Mouse (Mus musculus): Measurements from ENCODE around the gene Ccdc155. TPM values are rescaled to one million over a fixed set of nuclear protein-coding genes. Genes with fewer than 3 reads are reported as not detected.
"Not testable (repeated sequence)": the region's sequence is repeated elsewhere in the genome, so short reads cannot be mapped to it uniquely, and the experiment has no call there.

Gene Ccdc155
- polyA plus RNA-seq, 2 experiments: 0.08 TPM; not detected in 1

- ATAC-seq (ENCODE audit: insufficient read depth): no peak
- H3K9ac ChIP-seq (replicated peaks): no peak overlapping the region
- 4% methylated on average over 26 of the region's 29 CpGs for WGBS (ENCODE audit: insufficient replicate concordance)
Observed at GRCm38 (mm10) chr7:45174567-45175280, 30.0 kb downstream of the Ccdc155 start.

GRCm38 (mm10) chr7:45173772-45174171 is 30.9 kb downstream of the Ccdc155 start:
- H3K27me3 ChIP-seq (ENCODE audit: control insufficient read depth, insufficient read depth, low read length): peaks cover 59% of the 10 kb centered on the region
- TF ChIP-seq CTCF (IDR thresholded peaks at IDR 0.05; ENCODE audit: low read depth): peak; percentile 60
- not testable (repeated sequence) for H3K4me3 ChIP-seq (ENCODE audit: insufficient read depth in 1 of 2, low read depth in 2 of 2, low read length in 2 of 2); H3K27ac ChIP-seq; DNase-seq (ENCODE audit: low read depth in 3 of 3, low spot score in 3 of 3); H3K9me3 ChIP-seq (ENCODE audit: control insufficient read depth, low read length); H3K4me1 ChIP-seq (replicated peaks; ENCODE audit: control insufficient read depth in 2 of 2, insufficient read depth in 2 of 2, low read length in 1 of 2); ATAC-seq (ENCODE audit: insufficient read depth); H3K36me3 ChIP-seq (replicated peaks; ENCODE audit: control insufficient read depth, insufficient read depth, low read depth); H3K9ac ChIP-seq (replicated peaks); H3K4me2 ChIP-seq (ENCODE audit: low read depth)
- 46% methylated on average over 1 of the region's 1 CpGs for WGBS (ENCODE audit: insufficient replicate concordance)

More at GRCm38 (mm10) chr7:45174567-45175280, 30.0 kb downstream of the Ccdc155 start:
- no peaks in the 10 kb centered on the region for H3K9me3 ChIP-seq (ENCODE audit: control insufficient read depth, low read length)
- H3K27ac ChIP-seq: no peak overlapping the region
- H3K4me3 ChIP-seq (ENCODE audit: insufficient read depth in 1 of 2, low read depth in 2 of 2, low read length in 2 of 2): no peak overlapping the region
- TF ChIP-seq EP300 (IDR thresholded peaks at IDR 0.05; ENCODE audit: low read depth): no peak
- TF ChIP-seq CTCF (IDR thresholded peaks at IDR 0.05; ENCODE audit: low read depth): no peak
- H3K4me1 ChIP-seq (replicated peaks; ENCODE audit: control insufficient read depth in 2 of 2, insufficient read depth in 2 of 2, low read length in 1 of 2): no peaks in the 10 kb centered on the region
- no peak for DNase-seq (ENCODE audit: low read depth in 3 of 3, low spot score in 3 of 3)
- H3K36me3 ChIP-seq (replicated peaks; ENCODE audit: control insufficient read depth, insufficient read depth, low read depth): no peaks in the 10 kb centered on the region
- H3K4me2 ChIP-seq (ENCODE audit: low read depth): no peak overlapping the region
- peaks cover 62% of the 10 kb centered on the region for H3K27me3 ChIP-seq (ENCODE audit: control insufficient read depth, insufficient read depth, low read length)

GRCm38 (mm10) chr7:45172974-45173373 is 31.7 kb downstream of the Ccdc155 start:
- no peaks in the 10 kb centered on the region for H3K36me3 ChIP-seq (replicated peaks; ENCODE audit: control insufficient read depth, insufficient read depth, low read depth)
- 38% methylated on average over 7 of the region's 7 CpGs for WGBS (ENCODE audit: insufficient replicate concordance)

DNA sequence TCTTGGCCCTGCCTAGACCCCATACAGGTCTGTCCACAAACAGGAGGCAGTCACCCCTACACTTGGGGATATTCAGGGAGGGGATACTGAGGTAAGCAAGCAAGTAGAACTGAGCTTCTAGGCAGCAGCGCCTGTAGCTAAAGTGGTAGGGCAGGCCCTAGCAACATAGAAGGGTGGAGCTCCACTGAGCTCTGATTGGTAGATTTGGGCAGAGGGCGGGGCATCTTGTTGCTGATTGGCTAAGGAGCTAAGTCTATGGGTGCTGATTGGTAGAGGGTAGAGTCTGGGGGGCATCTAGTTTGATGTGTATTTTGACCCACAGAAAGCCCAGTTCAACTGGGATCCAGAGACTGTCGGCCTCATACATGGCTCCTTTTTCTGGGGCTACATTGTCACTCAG is 35.2 kb downstream of the Ccdc155 start:
- Histone ChIP-seq H3K4me3 (ENCODE audit: insufficient read depth in 1 of 2, low read depth in 2 of 2, low read length in 2 of 2) (no peak overlapping the region), H3K36me3 (replicated peaks; ENCODE audit: control insufficient read depth, insufficient read depth, low read depth) (no peaks in the 10 kb centered on the region), H3K27ac (no peak overlapping the region), H3K9ac (replicated peaks) (no peak overlapping the region), H3K4me1 (replicated peaks; ENCODE audit: control insufficient read depth in 2 of 2, insufficient read depth in 2 of 2, low read length in 1 of 2) (no peaks in the 10 kb centered on the region), H3K9me3 (ENCODE audit: control insufficient read depth, low read length) (peaks cover 4% of the 10 kb centered on the region; the same call in 1 of the 2 replicates), H3K4me2 (ENCODE audit: low read depth) (no peak overlapping the region), H3K27me3 (ENCODE audit: control insufficient read depth, insufficient read depth, low read length) (peaks cover 59% of the 10 kb centered on the region)
- no peak for ATAC-seq (ENCODE audit: insufficient read depth)
- TF ChIP-seq CTCF (IDR thresholded peaks at IDR 0.05; ENCODE audit: low read depth) (no peak), EP300 (IDR thresholded peaks at IDR 0.05; ENCODE audit: low read depth) (no peak)
- no peak for DNase-seq (ENCODE audit: low read depth in 3 of 3, low spot score in 3 of 3)
- WGBS (ENCODE audit: insufficient replicate concordance): 72% methylated on average over 3 of the region's 3 CpGs

More at GRCm38 (mm10) chr7:45172974-45173373, 31.7 kb downstream of the Ccdc155 start:
- TF ChIP-seq EP300 (IDR thresholded peaks at IDR 0.05; ENCODE audit: low read depth): no peak
- peak; percentile 79 for TF ChIP-seq CTCF (IDR thresholded peaks at IDR 0.05; ENCODE audit: low read depth)
- no peak overlapping the region for H3K4me2 ChIP-seq (ENCODE audit: low read depth)
- no peak overlapping the region for H3K4me3 ChIP-seq (ENCODE audit: insufficient read depth in 1 of 2, low read depth in 2 of 2, low read length in 2 of 2)
- H3K4me1 ChIP-seq (replicated peaks; ENCODE audit: control insufficient read depth in 2 of 2, insufficient read depth in 2 of 2, low read length in 1 of 2): no peaks in the 10 kb centered on the region
- ATAC-seq (ENCODE audit: insufficient read depth) (no peak), DNase-seq (ENCODE audit: low read depth in 3 of 3, low spot score in 3 of 3) (no peak)
- H3K9ac ChIP-seq (replicated peaks): no peak overlapping the region
- peaks cover 4% of the 10 kb centered on the region; the same call in 1 of the 2 replicates for H3K9me3 ChIP-seq (ENCODE audit: control insufficient read depth, low read length)
- H3K27ac ChIP-seq: no peak overlapping the region
- peaks cover 59% of the 10 kb centered on the region for H3K27me3 ChIP-seq (ENCODE audit: control insufficient read depth, insufficient read depth, low read length)

- H3K9ac ChIP-seq (replicated peaks): no peak overlapping the region
- H3K4me3 ChIP-seq (ENCODE audit: insufficient read depth in 1 of 2, low read depth in 2 of 2, low read length in 2 of 2): no peak overlapping the region
- no peaks in the 10 kb centered on the region for H3K36me3 ChIP-seq (replicated peaks; ENCODE audit: control insufficient read depth, insufficient read depth, low read depth)
- H3K4me1 ChIP-seq (replicated peaks; ENCODE audit: control insufficient read depth in 2 of 2, insufficient read depth in 2 of 2, low read length in 1 of 2): no peaks in the 10 kb centered on the region
- no peak for ATAC-seq (ENCODE audit: insufficient read depth)
- H3K4me2 ChIP-seq (ENCODE audit: low read depth): no peak overlapping the region
- no peak for TF ChIP-seq EP300 (IDR thresholded peaks at IDR 0.05; ENCODE audit: low read depth)
- no peak for TF ChIP-seq CTCF (IDR thresholded peaks at IDR 0.05; ENCODE audit: low read depth)
- WGBS (ENCODE audit: insufficient replicate concordance): 5% methylated on average over 23 of the region's 24 CpGs
- no peak overlapping the region for H3K27ac ChIP-seq
- peaks cover 61% of the 10 kb centered on the region for H3K27me3 ChIP-seq (ENCODE audit: control insufficient read depth, insufficient read depth, low read length)
- H3K9me3 ChIP-seq (ENCODE audit: control insufficient read depth, low read length): peaks cover 4% of the 10 kb centered on the region; the same call in 1 of the 2 replicates
- no peak for DNase-seq (ENCODE audit: low read depth in 3 of 3, low spot score in 3 of 3)
Observed at GRCm38 (mm10) chr7:45168656-45169055, 36.0 kb downstream of the Ccdc155 start.
